In the genomic region with DNA sequence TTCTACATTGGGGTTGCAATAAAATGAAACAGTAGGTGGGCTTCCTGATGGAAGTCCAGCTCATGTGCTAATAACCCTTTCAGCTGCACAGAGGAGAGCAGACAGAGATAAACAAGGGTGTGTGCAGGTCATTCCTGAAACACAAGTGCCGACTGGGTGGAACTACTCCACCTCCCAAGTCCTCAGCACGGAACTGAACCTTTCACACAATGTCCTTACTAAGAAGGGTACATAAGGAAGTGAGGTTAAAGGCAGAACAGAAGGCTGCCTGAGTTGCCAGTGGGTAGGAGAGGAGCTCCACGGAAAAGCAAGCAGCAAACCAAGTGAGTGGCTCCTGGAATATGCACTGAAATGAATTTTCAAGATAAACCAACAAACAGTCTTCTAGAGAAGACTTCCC, we compare ENCODE assay signal across 23 mouse cellular contexts. TPM values are rescaled to one million over a fixed set of nuclear protein-coding genes. Genes with fewer than 3 reads are reported as not detected.
DNase-seq lines count a peak whose midpoint lies in the region; ATAC-seq and TF ChIP-seq lines count a peak whose summit lies in the region.
"Had no signal": no experiment of that assay in that cellular context is flagged by ENCODE, and none has a peak within 500 bp of the region (broad histone marks: within the 10 kb centered on the region; RNA-seq: fewer than 3 reads in every experiment).

No protein-coding gene starts in this region.

- no peak for TF ChIP-seq CTCF in small intestine, adult 2 months (IDR thresholded peaks at IDR 0.05; ENCODE audit: extremely low read depth, insufficient read length, insufficient replicate concordance, low read depth, low read length)
- TF ChIP-seq CTCF in kidney, adult 2 months (conservative IDR thresholded peaks at IDR 0.05; ENCODE audit: insufficient read depth, insufficient read length, low read depth, low read length), result no peak

- H3K4me2 ChIP-seq in midbrain, embryonic 11.5 days, result no peak overlapping the region
- H3K4me2 ChIP-seq in intestine, embryonic 15.5 days (replicated peaks), result no peak overlapping the region
- H3K4me2 ChIP-seq: embryonic facial prominence, embryonic 15.5 days; heart, embryonic 11.5 days; hindbrain, embryonic 15.5 days; liver, embryonic 11.5 days; lung, embryonic 14.5 days; midbrain, embryonic 15.5 days; neural tube, embryonic 12.5 days had no signal

- no peak overlapping the region for H3K4me3 ChIP-seq in midbrain, embryonic 11.5 days (ENCODE audit: low read depth, low read length)
- H3K4me3 ChIP-seq in midbrain, embryonic 10.5 days, result no peak overlapping the region
- H3K4me3 ChIP-seq in intestine, embryonic 15.5 days (replicated peaks), result no peak overlapping the region
- H3K4me3 ChIP-seq in small intestine, adult 2 months (ENCODE audit: low read depth, low read length), result no peak overlapping the region
- H3K4me3 ChIP-seq in kidney, adult 2 months (ENCODE audit: insufficient read depth, low read depth, low read length), result no peak overlapping the region
- H3K4me3 ChIP-seq: embryonic facial prominence, embryonic 15.5 days; hindbrain, embryonic 15.5 days; megakaryocyte, embryonic 14.5 days; midbrain, embryonic 15.5 days; neural tube, embryonic 12.5 days had no signal

- ATAC-seq in midbrain, embryonic 11.5 days (ENCODE audit: low FRiP score), result no peak
- ATAC-seq in intestine, embryonic 15.5 days, result peak; percentile 62; the same call in 1 of the 2 replicates
- ATAC-seq: forebrain, postnatal 0 days; midbrain, embryonic 15.5 days had no signal

- H3K27me3 ChIP-seq in midbrain, embryonic 11.5 days (ENCODE audit: control insufficient read depth, insufficient read depth, low read length), result no peaks in the 10 kb centered on the region
- no peaks in the 10 kb centered on the region for H3K27me3 ChIP-seq in midbrain, embryonic 10.5 days (ENCODE audit: low read depth, poor library complexity, severe bottlenecking)
- no peaks in the 10 kb centered on the region for H3K27me3 ChIP-seq in intestine, embryonic 15.5 days (replicated peaks)
- no peaks in the 10 kb centered on the region for H3K27me3 ChIP-seq in small intestine, adult 2 months (ENCODE audit: control insufficient read depth, insufficient read depth, low read length)
- H3K27me3 ChIP-seq in kidney, adult 2 months (replicated peaks; ENCODE audit: control insufficient read depth, insufficient read depth, low read length), result no peaks in the 10 kb centered on the region
- H3K27me3 ChIP-seq: embryonic facial prominence, embryonic 15.5 days; hindbrain, embryonic 15.5 days; megakaryocyte, embryonic 14.5 days; midbrain, embryonic 15.5 days; neural tube, embryonic 12.5 days had no signal

- H3K27ac ChIP-seq in midbrain, embryonic 11.5 days (ENCODE audit: low read depth, low read length), result no peak overlapping the region
- no peak overlapping the region for H3K27ac ChIP-seq in midbrain, embryonic 10.5 days (replicated peaks)
- H3K27ac ChIP-seq in intestine, embryonic 15.5 days, result no peak overlapping the region
- peak overlapping the region; percentile 38; the same call in 1 of the 2 replicates for H3K27ac ChIP-seq in small intestine, adult 2 months (ENCODE audit: insufficient read depth, low read depth, low read length)
- no peak overlapping the region for H3K27ac ChIP-seq in kidney, adult 2 months (ENCODE audit: insufficient read depth, low read depth, low read length)
- H3K27ac ChIP-seq: embryonic facial prominence, embryonic 15.5 days; hindbrain, embryonic 15.5 days; midbrain, embryonic 15.5 days; neural tube, embryonic 12.5 days had no signal

- no peaks in the 10 kb centered on the region for H3K36me3 ChIP-seq in midbrain, embryonic 11.5 days (ENCODE audit: control insufficient read depth, insufficient read depth, low read length)
- H3K36me3 ChIP-seq in midbrain, embryonic 10.5 days, result no peaks in the 10 kb centered on the region
- no peaks in the 10 kb centered on the region for H3K36me3 ChIP-seq in intestine, embryonic 15.5 days
- H3K36me3 ChIP-seq in small intestine, adult 2 months (ENCODE audit: control insufficient read depth, insufficient read depth, low read length), result peaks cover 1% of the 10 kb centered on the region; the same call in 1 of the 2 replicates
- no peaks in the 10 kb centered on the region for H3K36me3 ChIP-seq in kidney, adult 2 months (ENCODE audit: control insufficient read depth, insufficient read depth, low read length)
- H3K36me3 ChIP-seq: embryonic facial prominence, embryonic 15.5 days; hindbrain, embryonic 15.5 days; midbrain, embryonic 15.5 days; neural tube, embryonic 12.5 days had no signal

- no peaks in the 10 kb centered on the region for H3K4me1 ChIP-seq in midbrain, embryonic 11.5 days (ENCODE audit: control insufficient read depth, insufficient read depth, low read length)
- peaks cover under 1% of the 10 kb centered on the region; the same call in 1 of the 2 replicates for H3K4me1 ChIP-seq in midbrain, embryonic 10.5 days
- H3K4me1 ChIP-seq in intestine, embryonic 15.5 days (replicated peaks), result no peaks in the 10 kb centered on the region
- H3K4me1 ChIP-seq in small intestine, adult 2 months (ENCODE audit: control insufficient read depth, insufficient read depth, insufficient read length, low read length), result peaks cover 2% of the 10 kb centered on the region; the same call in 1 of the 2 replicates
- H3K4me1 ChIP-seq in kidney, adult 2 months (ENCODE audit: control insufficient read depth, insufficient read depth, low read length), result no peaks in the 10 kb centered on the region; the same call in 1 of the 2 replicates
- H3K4me1 ChIP-seq: embryonic facial prominence, embryonic 15.5 days; hindbrain, embryonic 15.5 days; midbrain, embryonic 15.5 days; neural tube, embryonic 12.5 days had no signal

- no peak overlapping the region for H3K9ac ChIP-seq in midbrain, embryonic 11.5 days (ENCODE audit: low read length)
- no peak overlapping the region for H3K9ac ChIP-seq in intestine, embryonic 15.5 days
- H3K9ac ChIP-seq: embryonic facial prominence, embryonic 15.5 days; forebrain, postnatal 0 days; hindbrain, embryonic 15.5 days; lung, embryonic 14.5 days; midbrain, embryonic 15.5 days; neural tube, embryonic 12.5 days had no signal

- TF ChIP-seq POLR2A in small intestine, adult 2 months (IDR thresholded peaks at IDR 0.05; ENCODE audit: low read depth, low read length), result no peak
- no peak for TF ChIP-seq POLR2A in kidney, adult 2 months (IDR thresholded peaks at IDR 0.05; ENCODE audit: low read depth, low read length)

- peak; percentile 35 for DNase-seq in midbrain, embryonic 11.5 days (ENCODE audit: low spot score, missing footprints)
- no peak for DNase-seq in midbrain, embryonic 10.5 days (ENCODE audit: low spot score)
- DNase-seq in layer of hippocampus, adult 9-10 months (ENCODE audit: low spot score), result no peak
- DNase-seq in kidney, adult 11 months, result no peak
- DNase-seq in kidney, adult 2 months, result no peak
- DNase-seq: adrenal gland, postnatal 25 days; cerebellum, adult 9-10 months; forebrain, postnatal 0 days; gastrocnemius, postnatal 14 days; heart, adult 11 months; kidney, adult 8-10 months; kidney, postnatal 10 days; lung, embryonic 14.5 days; right cerebral cortex, postnatal 25 days had no signal

- no peaks in the 10 kb centered on the region for H3K9me3 ChIP-seq in midbrain, embryonic 11.5 days (ENCODE audit: control insufficient read depth, low read length)
- no peaks in the 10 kb centered on the region for H3K9me3 ChIP-seq in midbrain, embryonic 10.5 days (replicated peaks)
- H3K9me3 ChIP-seq in intestine, embryonic 15.5 days, result no peaks in the 10 kb centered on the region
- H3K9me3 ChIP-seq: embryonic facial prominence, embryonic 15.5 days; hindbrain, embryonic 15.5 days; megakaryocyte, embryonic 14.5 days; midbrain, embryonic 15.5 days; neural tube, embryonic 12.5 days had no signal

- WGBS in midbrain, embryonic 11.5 days, result 75% methylated on average over 3 of the region's 3 CpGs
- 76% methylated on average over 3 of the region's 3 CpGs for whole genome bisulfite sequencing in midbrain, embryonic 10.5 days
- WGBS in intestine, embryonic 15.5 days, result 24% methylated on average over 3 of the region's 3 CpGs
- WGBS in small intestine, adult 2 months, result 20% methylated on average over 3 of the region's 3 CpGs
- 36% methylated on average over 3 of the region's 3 CpGs for WGBS in kidney, adult 2 months

RNA-seq across cellular contexts. Expression of a gene that starts 52.6 kb away (rescaled TPM):
- 70.8 and 83.6 TPM in 2 replicates for polyA plus RNA-seq in midbrain, embryonic 11.5 days (2014; fragmentation: Nextera tagmentation; extraction: Ambion mirVana)
- 66.7 and 68.5 TPM in 2 replicates for polyA plus RNA-seq in midbrain, embryonic 10.5 days (2016; fragmentation: Nextera tagmentation; extraction: Ambion mirVana)
- 99.6 and 110 TPM in 2 replicates for polyA plus RNA-seq in intestine, embryonic 15.5 days (2015; fragmentation: Nextera tagmentation; extraction: Ambion mirVana)
- polyA plus RNA-seq in small intestine, adult 2 months (2012; rRNA removed), result 3.1 and 6.9 TPM in 2 replicates
- polyA plus RNA-seq in kidney, adult 2 months (2012; rRNA removed), result 19.4 and 33.8 TPM in 2 replicates

RNA-seq across cellular contexts. Expression of a gene that starts 52.8 kb away (rescaled TPM):
- polyA plus RNA-seq in midbrain, embryonic 11.5 days (2014; fragmentation: Nextera tagmentation; extraction: Ambion mirVana), result 5.5 and 7.8 TPM in 2 replicates
- polyA plus RNA-seq in midbrain, embryonic 10.5 days (2016; fragmentation: Nextera tagmentation; extraction: Ambion mirVana), result 9.0 and 9.4 TPM in 2 replicates
- 6.6 and 6.8 TPM in 2 replicates for polyA plus RNA-seq in intestine, embryonic 15.5 days (2015; fragmentation: Nextera tagmentation; extraction: Ambion mirVana)
- 1.8 and 2.2 TPM in 2 replicates for polyA plus RNA-seq in small intestine, adult 2 months (2012; rRNA removed)
- 4.5 and 4.6 TPM in 2 replicates for polyA plus RNA-seq in kidney, adult 2 months (2012; rRNA removed)
